Mouse (Mus musculus) B cell, adult 62 days (primary cell): ENCODE measurements around the gene Gm26566. TPM values are rescaled to one million over a fixed set of nuclear protein-coding genes. Genes with fewer than 3 reads are reported as not detected.

Experiments
- total RNA-seq: library from RNA; stranded (reverse); gene quantifications from 4 replicates; pipeline ENCODE4 v1.2.4, GENCODE M21; 2023

Gene Gm26566
- total RNA-seq: not detected in 4 replicates

GRCm38 (mm10) chr4:88721791-88722721 is at the start of gene Gm26566, which contains the start of gene Klhl9:
TSS of gene Gm26566 (plus strand) at chr4:88721805.
TSS of gene Klhl9 (minus strand) at chr4:88722465.

GRCm38 (mm10) chr4:88676824-88677223 is 44.8 kb upstream of the Gm26566 start, which contains the start of gene Ifna16:
TSS of gene Ifna16 (minus strand) at chr4:88676924.

GRCm38 (mm10) chr4:88683812-88684211 is 37.8 kb upstream of the Gm26566 start, which contains the start of gene Ifna2:
TSS of gene Ifna2 (minus strand) at chr4:88683912.

GRCm38 (mm10) chr4:88691259-88691658 is 30.3 kb upstream of the Gm26566 start, which contains the start of gene Ifnab:
TSS of gene Ifnab (minus strand) at chr4:88691359.

GRCm38 (mm10) chr4:88754818-88755340 is 33.3 kb downstream of the Gm26566 start, which contains the start of gene Gm13271:
TSS of gene Gm13271 (plus strand) at chr4:88754868.

GRCm38 (mm10) chr4:88759610-88760268 is 38.1 kb downstream of the Gm26566 start, which contains the start of gene Gm13283:
TSS of gene Gm13283 (plus strand) at chr4:88760119.

Other genes starting within 250 kb of the Gm26566 start
- gene Ifnb1, start 199.0 kb upstream of the Gm26566 start, total RNA-seq: not detected in 4 replicates
- gene Ifna15, start 163.6 kb upstream of the Gm26566 start, total RNA-seq: not detected in 4 replicates
- not detected in 4 replicates for gene Ifna14, start 150.0 kb upstream of the Gm26566 start, total RNA-seq
- not detected in 4 replicates for gene Ifna9, start 129.4 kb upstream of the Gm26566 start, total RNA-seq
- gene Ifna12, start 118.4 kb upstream of the Gm26566 start, total RNA-seq: not detected in 4 replicates
- gene C87499, start 87.4 kb upstream of the Gm26566 start, total RNA-seq: not detected in 4 replicates
- not detected in 4 replicates for gene Ifna13, start 77.3 kb upstream of the Gm26566 start, total RNA-seq
- not detected in 4 replicates for gene Ifna16, start 44.9 kb upstream of the Gm26566 start, total RNA-seq
- gene Ifna2, start 37.9 kb upstream of the Gm26566 start, total RNA-seq: not detected in 4 replicates
- not detected in 4 replicates for gene Ifnab, start 30.4 kb upstream of the Gm26566 start, total RNA-seq
- 14.4 to 16.1 TPM (median 15.0 TPM) in 4 replicates for gene Klhl9, start 660 bp downstream of the Gm26566 start, total RNA-seq
- gene Gm13271, start 33.1 kb downstream of the Gm26566 start, total RNA-seq: not detected in 4 replicates
- gene Gm13283, start 38.3 kb downstream of the Gm26566 start, total RNA-seq: not detected in 4 replicates
- not detected in 4 replicates for gene Gm13290, start 52.0 kb downstream of the Gm26566 start, total RNA-seq
- gene Gm13289, start 55.1 kb downstream of the Gm26566 start, total RNA-seq: not detected in 4 replicates
- not detected in 4 replicates for gene Gm13272, start 58.0 kb downstream of the Gm26566 start, total RNA-seq
- gene Ifnz, start 60.3 kb downstream of the Gm26566 start, total RNA-seq: not detected in 4 replicates
- not detected in 4 replicates for gene Gm13276, start 63.9 kb downstream of the Gm26566 start, total RNA-seq
- gene Gm13277, start 66.8 kb downstream of the Gm26566 start, total RNA-seq: not detected in 4 replicates
- not detected in 4 replicates for gene Gm13278, start 69.7 kb downstream of the Gm26566 start, total RNA-seq
- not detected in 4 replicates for gene Gm13275, start 72.7 kb downstream of the Gm26566 start, total RNA-seq
- gene Gm13279, start 75.6 kb downstream of the Gm26566 start, total RNA-seq: not detected in 4 replicates
- not detected in 4 replicates for gene Gm13285, start 77.9 kb downstream of the Gm26566 start, total RNA-seq
- not detected in 4 replicates for gene Gm13287, start 81.4 kb downstream of the Gm26566 start, total RNA-seq
- not detected in 4 replicates for gene Gm13288, start 83.7 kb downstream of the Gm26566 start, total RNA-seq
- gene Ifna7, start 94.4 kb downstream of the Gm26566 start, total RNA-seq: not detected in 4 replicates
- not detected in 4 replicates for gene Ifna11, start 98.2 kb downstream of the Gm26566 start, total RNA-seq
- gene Ifna6, start 105.6 kb downstream of the Gm26566 start, total RNA-seq: not detected in 4 replicates
- gene Ifna5, start 113.7 kb downstream of the Gm26566 start, total RNA-seq: not detected in 4 replicates
- gene Ifna4, start 120.1 kb downstream of the Gm26566 start, total RNA-seq: not detected in 4 replicates
- gene Ifna1, start 128.3 kb downstream of the Gm26566 start, total RNA-seq: not detected in 4 replicates
- gene Ifne, start 158.4 kb downstream of the Gm26566 start, total RNA-seq: not detected in 4 replicates